Mouse (Mus musculus) bone marrow macrophage, adult 2 months (primary cell): ENCODE results near the gene Adgrl1.

Experiments
- CTCF ChIP-seq: IDR thresholded peaks from 2 replicates; pipeline ENCODE4 v1.5.1; 2012; ENCODE audit warnings: low read depth, mild to moderate bottlenecking, low read length, moderate library complexity
- POLR2A ChIP-seq: IDR thresholded peaks from 2 replicates; pipeline ENCODE4 v1.6.1; 2012; ENCODE audit warnings: mild to moderate bottlenecking, low read depth, low read length, borderline replicate concordance

DNA sequence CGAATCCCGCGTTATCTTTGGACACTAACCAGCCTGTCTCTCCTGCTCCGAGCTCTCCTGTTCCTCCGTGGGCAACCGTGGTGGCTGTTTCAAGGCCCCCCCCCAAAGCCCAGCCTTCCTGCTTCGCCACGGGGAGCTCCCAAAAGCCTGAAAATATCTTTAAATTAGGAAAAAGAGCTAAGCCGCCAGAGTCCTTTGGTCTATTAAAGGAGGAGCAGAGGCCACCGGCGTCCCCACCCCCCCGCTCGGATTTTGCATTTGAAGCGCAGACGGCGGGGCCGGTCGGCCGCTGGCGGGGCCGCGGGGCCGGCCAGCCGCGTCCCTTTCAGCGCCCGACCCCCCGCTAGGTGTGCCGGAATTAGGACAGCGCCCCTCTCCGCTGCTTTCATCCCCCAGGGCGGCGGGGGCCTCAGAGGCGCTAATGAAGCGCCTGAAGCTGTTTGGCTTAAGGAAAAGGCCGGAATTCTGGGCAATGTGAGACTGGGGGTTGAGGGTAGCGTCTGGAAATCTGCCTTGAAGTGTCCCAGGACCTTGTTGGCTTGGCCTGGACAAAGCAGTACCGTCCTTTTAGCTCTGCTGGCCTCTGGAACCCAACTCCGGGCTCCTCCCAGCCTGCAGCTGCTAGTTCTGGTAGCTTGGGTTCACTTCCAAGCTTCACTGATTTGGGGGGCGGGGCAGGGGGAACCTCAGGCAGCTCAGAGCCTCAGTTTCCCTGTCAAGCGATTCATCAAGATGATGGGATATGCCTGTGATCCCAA, 23.6 kb upstream of the Adgrl1 start:
- TF ChIP-seq POLR2A (no peak), CTCF (no peak)
